Mouse (Mus musculus) stomach, postnatal 0 days (tissue): ENCODE data around the gene Cisd1. TPM values are rescaled to one million over a fixed set of nuclear protein-coding genes. Genes with fewer than 3 reads are reported as not detected.

Source experiments
- ATAC-seq: fragments of 200-750 bp; cut with Nextera tagmentation; 2 replicates; pipeline ENCODE4 v1.8.0; 2017; ENCODE audit not compliant: low FRiP score, low TSS enrichment
- DNase-seq: peaks from one replicate; pipeline ENCODE4 v3.0.0-alpha.2; 2016; ENCODE audit warnings: low spot score
- H3K27ac ChIP-seq: fragments of 300-500 bp; sonication (generic); replicated peaks from 2 replicates; pipeline ENCODE4 v1.5.1; 2014; ENCODE audit warnings: mild to moderate bottlenecking, control low read depth
- H3K27me3 ChIP-seq: fragments of 300-500 bp; sonication (generic); 2 replicates; pipeline ENCODE4 v1.6.1; 2014; ENCODE audit warnings: low read length; ENCODE audit not compliant: control insufficient read depth, insufficient read depth
- H3K36me3 ChIP-seq: fragments of 300-500 bp; sonication (generic); 2 replicates; pipeline ENCODE4 v1.6.1; 2014; ENCODE audit warnings: low read length, mixed read lengths; ENCODE audit not compliant: control insufficient read depth, insufficient read depth
- H3K4me1 ChIP-seq: fragments of 300-500 bp; sonication (generic); replicated peaks from 2 replicates; pipeline ENCODE4 v1.6.1; 2014; ENCODE audit warnings: antibody characterized with exemption; ENCODE audit not compliant: control insufficient read depth, insufficient read depth
- H3K4me2 ChIP-seq: fragments of 300-500 bp; sonication (generic); replicated peaks from 2 replicates; pipeline ENCODE4 v1.6.1; 2014; ENCODE audit warnings: low read depth, mild to moderate bottlenecking, control low read depth, moderate library complexity
- H3K4me3 ChIP-seq: fragments of 300-500 bp; sonication (generic); 2 replicates; pipeline ENCODE4 v1.5.1; 2014; ENCODE audit warnings: low read depth, low read length, control low read depth
- H3K9ac ChIP-seq: fragments of 300-500 bp; sonication (generic); 2 replicates; pipeline ENCODE4 v1.6.1; 2014; ENCODE audit warnings: mild to moderate bottlenecking, low read length, control low read depth, mixed read lengths
- H3K9me3 ChIP-seq: fragments of 300-500 bp; sonication (generic); 2 replicates; pipeline ENCODE4 v1.6.1; 2016; ENCODE audit warnings: low read length; ENCODE audit not compliant: control insufficient read depth
- CTCF ChIP-seq: IDR thresholded peaks from 2 replicates; pipeline ENCODE4 v1.5.1; 2016; ENCODE audit warnings: antibody characterized with exemption, low read depth, mild to moderate bottlenecking, moderate library complexity
- EP300 ChIP-seq: optimal IDR thresholded peaks from 2 replicates; pipeline ENCODE3; 2016; ENCODE audit warnings: antibody characterized with exemption
- WGBS: fragments of 180-500 bp; shearing (Covaris S2); extraction: QIAGEN DNeasy Blood & Tissue Kit; methylation state at CpG from one replicate; pipeline ENCODE4 v1.1.7; 2014; 5-methylcytosine and 5-hydroxymethylcytosine counted together
- polyA plus RNA-seq: library from polyadenylated mRNA; unstranded; fragments of >200 nt; fragmentation: Nextera tagmentation; extraction: Ambion mirVana; gene quantifications from 2 replicates; pipeline ENCODE4 v1.2.1, GENCODE M21; 2015

Cisd1 gene
- polyA plus RNA-seq, 1 experiment from 2014 or later: 147 TPM

GRCm38 (mm10) chr10:71337733-71338132 lies 7.0 kb downstream of the Cisd1 start:
- H3K4me2 ChIP-seq: no peak overlapping the region
- no peak overlapping the region for H3K27ac ChIP-seq
- no peak for ATAC-seq

GRCm38 (mm10) chr10:71332859-71333258 lies 11.9 kb downstream of the Cisd1 start:
- DNase-seq: no peak
- WGBS: 93% methylated on average over 9 of the region's 9 CpGs
- Histone ChIP-seq H3K27me3 (no peaks in the 10 kb centered on the region), H3K4me2 (no peak overlapping the region), H3K9ac (no peak overlapping the region), H3K4me1 (no peaks in the 10 kb centered on the region), H3K27ac (no peak overlapping the region), H3K36me3 (peaks cover 5% of the 10 kb centered on the region; the same call in 1 of the 2 replicates), H3K4me3 (no peak overlapping the region), H3K9me3 (no peaks in the 10 kb centered on the region)
- no peak for TF ChIP-seq CTCF
- no peak for TF ChIP-seq EP300
- no peak for ATAC-seq

More at GRCm38 (mm10) chr10:71337733-71338132, 7.0 kb downstream of the Cisd1 start:
- Histone ChIP-seq H3K9me3 (no peaks in the 10 kb centered on the region), H3K36me3 (peaks cover 5% of the 10 kb centered on the region; the same call in 1 of the 2 replicates), H3K4me1 (no peaks in the 10 kb centered on the region), H3K4me3 (no peak overlapping the region), H3K9ac (no peak overlapping the region), H3K27me3 (no peaks in the 10 kb centered on the region)
- DNase-seq: no peak
- TF ChIP-seq EP300: no peak
- TF ChIP-seq CTCF: no peak
- WGBS: 63% methylated on average over 2 of the region's 2 CpGs

- Histone ChIP-seq H3K9me3 (no peaks in the 10 kb centered on the region), H3K36me3 (peaks cover 5% of the 10 kb centered on the region; the same call in 1 of the 2 replicates), H3K4me3 (no peak overlapping the region), H3K27ac (no peak overlapping the region), H3K4me2 (no peak overlapping the region), H3K27me3 (no peaks in the 10 kb centered on the region), H3K9ac (no peak overlapping the region), H3K4me1 (no peaks in the 10 kb centered on the region)
- DNase-seq (no peak), ATAC-seq (no peak)
- WGBS: 90% methylated on average over 4 of the region's 4 CpGs
- peak; percentile 58 for TF ChIP-seq CTCF
- no peak for TF ChIP-seq EP300
These were observed 12.4 kb downstream of the Cisd1 start for GRCm38 (mm10) chr10:71332376-71332775.

- no peak overlapping the region for H3K4me2 ChIP-seq
- no peaks in the 10 kb centered on the region for H3K4me1 ChIP-seq
- no peaks in the 10 kb centered on the region for H3K9me3 ChIP-seq
- H3K27ac ChIP-seq: no peak overlapping the region
- H3K36me3 ChIP-seq: peaks cover 5% of the 10 kb centered on the region; the same call in 1 of the 2 replicates
- TF ChIP-seq CTCF (no peak), EP300 (no peak)
- 95% methylated on average over 7 of the region's 7 CpGs for WGBS
- DNase-seq (no peak), ATAC-seq (no peak)
- H3K27me3 ChIP-seq: no peaks in the 10 kb centered on the region
- no peak overlapping the region for H3K9ac ChIP-seq
- H3K4me3 ChIP-seq: no peak overlapping the region
These were observed 12.8 kb downstream of the Cisd1 start for GRCm38 (mm10) chr10:71331908-71332307.

- DNase-seq: no peak
- ATAC-seq: no peak
- H3K27me3 ChIP-seq: no peaks in the 10 kb centered on the region
- no peak overlapping the region for H3K4me2 ChIP-seq
- no peak overlapping the region for H3K4me3 ChIP-seq
- H3K9me3 ChIP-seq: no peaks in the 10 kb centered on the region
- H3K9ac ChIP-seq: no peak overlapping the region
- H3K27ac ChIP-seq: no peak overlapping the region
- H3K4me1 ChIP-seq: no peaks in the 10 kb centered on the region
- no peak for TF ChIP-seq EP300
- no peak for TF ChIP-seq CTCF
- H3K36me3 ChIP-seq: no peaks in the 10 kb centered on the region; the same call in 1 of the 2 replicates
- WGBS: 95% methylated on average over 12 of the region's 12 CpGs
These were observed 14.7 kb downstream of the Cisd1 start for GRCm38 (mm10) chr10:71330070-71330469.

- H3K27ac ChIP-seq: no peak overlapping the region
- ATAC-seq (no peak), DNase-seq (no peak)
- no peak overlapping the region for H3K4me3 ChIP-seq
- H3K4me1 ChIP-seq: no peaks in the 10 kb centered on the region
- H3K27me3 ChIP-seq: no peaks in the 10 kb centered on the region
- no peak for TF ChIP-seq CTCF
- no peak for TF ChIP-seq EP300
- WGBS: 93% methylated on average over 6 of the region's 6 CpGs
- H3K36me3 ChIP-seq: no peaks in the 10 kb centered on the region; the same call in 1 of the 2 replicates
- H3K9ac ChIP-seq: no peak overlapping the region
- H3K4me2 ChIP-seq: no peak overlapping the region
- no peaks in the 10 kb centered on the region for H3K9me3 ChIP-seq
These were observed 15.5 kb downstream of the Cisd1 start for GRCm38 (mm10) chr10:71329295-71329694.
